Mouse (Mus musculus) heart, embryonic 16.5 days (tissue): Measurements from ENCODE around the gene Fez1. TPM values are rescaled to one million over a fixed set of nuclear protein-coding genes. Genes with fewer than 3 reads are reported as not detected.

Experiments used
- ATAC-seq: fragments of 200-750 bp; cut with Nextera tagmentation; replicated peaks from 2 replicates; pipeline ENCODE4 v1.8.0; 2017; ENCODE audit warnings: moderate number of reproducible peaks; ENCODE audit not compliant: insufficient read depth, low FRiP score; ENCODE audit errors: extremely low read depth
- H3K27ac ChIP-seq: fragments of 300-500 bp; sonication (generic); 2 replicates; pipeline ENCODE4 v1.5.1; 2014; ENCODE audit warnings: mild to moderate bottlenecking, low read length, control low read depth, moderate library complexity
- H3K27me3 ChIP-seq: fragments of 300-500 bp; sonication (generic); 2 replicates; pipeline ENCODE4 v1.6.1; 2014; ENCODE audit warnings: low read length, mixed read lengths; ENCODE audit not compliant: control insufficient read depth, insufficient read depth
- H3K36me3 ChIP-seq: fragments of 300-500 bp; sonication (generic); 2 replicates; pipeline ENCODE4 v1.6.1; 2014; ENCODE audit not compliant: control insufficient read depth, insufficient read depth
- H3K4me1 ChIP-seq: fragments of 300-500 bp; sonication (generic); 2 replicates; pipeline ENCODE4 v1.6.1; 2014; ENCODE audit warnings: low read length, mixed read lengths; ENCODE audit not compliant: control insufficient read depth, insufficient read depth
- H3K4me2 ChIP-seq: fragments of 300-500 bp; sonication (generic); 2 replicates; pipeline ENCODE4 v1.6.1; 2014; ENCODE audit warnings: low read depth, mild to moderate bottlenecking, control low read depth, low read length
- H3K4me3 ChIP-seq: fragments of 300-500 bp; sonication (generic); 2 replicates; pipeline ENCODE4 v1.5.1; 2014; ENCODE audit warnings: mild to moderate bottlenecking, control low read depth, low read length
- H3K9ac ChIP-seq: fragments of 300-500 bp; sonication (generic); 2 replicates; pipeline ENCODE4 v1.6.1; 2014; ENCODE audit warnings: low read length, control low read depth
- H3K9me3 ChIP-seq: fragments of 300-500 bp; sonication (generic); replicated peaks from 2 replicates; pipeline ENCODE4 v1.6.1; 2016; ENCODE audit warnings: low read length; ENCODE audit not compliant: control insufficient read depth
- WGBS: fragments of 180-500 bp; shearing (Covaris S2); extraction: QIAGEN DNeasy Blood & Tissue Kit; methylation state at CpG from one replicate; pipeline ENCODE4 v1.1.7; 2014; 5-methylcytosine and 5-hydroxymethylcytosine counted together
- polyA plus RNA-seq: library from polyadenylated mRNA; unstranded; fragments of >200 nt; fragmentation: Nextera tagmentation; extraction: Ambion mirVana; gene quantifications from 2 replicates; pipeline ENCODE4 v1.2.1, GENCODE M21; 2015

The Fez1 gene
- polyA plus RNA-seq, 1 experiment from 2014 or later, result 2.1 TPM

DNA sequence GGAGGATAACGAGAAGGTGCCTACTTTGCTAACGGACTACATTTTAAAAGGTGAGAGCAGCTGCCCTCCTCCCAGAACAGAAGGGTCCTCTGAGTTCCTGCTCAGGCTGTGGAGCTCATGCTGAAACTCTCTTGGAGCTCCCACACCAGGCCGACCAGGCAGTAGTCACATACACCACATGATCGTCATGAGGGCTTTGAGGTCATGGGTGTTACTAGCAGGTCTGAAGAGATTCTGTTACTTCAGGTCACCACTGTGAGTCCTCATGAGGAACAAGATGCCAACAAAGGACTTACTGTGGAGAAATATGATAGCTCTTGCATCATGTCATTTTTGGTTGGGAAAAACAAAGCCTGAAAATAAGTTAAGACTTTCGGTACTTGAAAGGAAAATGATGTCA is 54.6 kb downstream of the Fez1 start:
- no peak overlapping the region for H3K4me2 ChIP-seq
- H3K4me1 ChIP-seq, result peaks cover 6% of the 10 kb centered on the region; the same call in 1 of the 2 replicates
- no peaks in the 10 kb centered on the region for H3K36me3 ChIP-seq
- 77% methylated on average over 5 of the region's 5 CpGs for WGBS
- ATAC-seq, result no peak
- no peak overlapping the region for H3K27ac ChIP-seq
- H3K9me3 ChIP-seq, result no peaks in the 10 kb centered on the region
- no peaks in the 10 kb centered on the region for H3K27me3 ChIP-seq
- no peak overlapping the region for H3K4me3 ChIP-seq
- H3K9ac ChIP-seq, result no peak overlapping the region

DNA sequence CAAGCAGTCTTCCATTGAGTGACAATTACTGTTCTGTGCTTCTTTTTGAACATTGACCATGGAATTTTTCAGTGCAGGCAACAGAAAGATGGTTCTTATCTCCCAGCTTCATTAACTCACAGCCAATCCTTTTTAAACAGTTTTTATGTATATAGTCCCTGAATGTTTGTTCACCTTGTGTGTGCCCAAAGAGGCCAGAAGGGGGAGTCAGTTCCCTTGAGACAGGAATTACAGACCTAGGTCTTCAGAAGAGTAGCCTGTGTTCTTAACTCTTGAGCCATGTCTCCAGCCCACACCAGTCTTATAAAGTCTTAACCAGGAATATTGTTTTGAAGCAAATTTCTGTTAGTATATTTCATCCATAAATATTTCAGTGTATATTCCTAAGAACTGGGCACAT is 55.1 kb downstream of the Fez1 start:
- no peak overlapping the region for H3K9ac ChIP-seq
- no peaks in the 10 kb centered on the region for H3K9me3 ChIP-seq
- H3K4me2 ChIP-seq, result no peak overlapping the region
- peaks cover 6% of the 10 kb centered on the region; the same call in 1 of the 2 replicates for H3K4me1 ChIP-seq
- no peaks in the 10 kb centered on the region for H3K36me3 ChIP-seq
- no peak overlapping the region for H3K4me3 ChIP-seq
- H3K27ac ChIP-seq, result no peak overlapping the region
- no peak for ATAC-seq
- no peaks in the 10 kb centered on the region for H3K27me3 ChIP-seq

DNA sequence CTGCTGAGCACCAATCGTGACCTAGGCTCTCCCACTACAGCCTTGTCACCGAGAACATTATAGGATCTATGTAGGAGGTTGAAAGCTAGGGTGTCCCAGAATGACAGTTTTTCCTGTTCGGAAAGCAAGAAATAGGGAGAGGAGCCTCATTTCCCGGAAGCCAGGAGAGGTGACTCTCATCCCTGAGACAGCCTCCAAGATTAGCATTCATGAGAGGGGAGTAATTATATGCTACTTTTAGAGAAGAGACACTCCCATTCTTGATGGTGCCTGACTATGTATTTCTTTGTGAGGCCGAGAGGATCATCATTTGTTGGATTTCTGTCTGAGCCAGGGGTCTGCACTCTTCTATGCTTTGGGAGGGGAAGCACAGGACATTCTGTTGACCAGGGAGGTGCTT is 60.0 kb downstream of the Fez1 start:
- H3K27me3 ChIP-seq, result no peaks in the 10 kb centered on the region

DNA sequence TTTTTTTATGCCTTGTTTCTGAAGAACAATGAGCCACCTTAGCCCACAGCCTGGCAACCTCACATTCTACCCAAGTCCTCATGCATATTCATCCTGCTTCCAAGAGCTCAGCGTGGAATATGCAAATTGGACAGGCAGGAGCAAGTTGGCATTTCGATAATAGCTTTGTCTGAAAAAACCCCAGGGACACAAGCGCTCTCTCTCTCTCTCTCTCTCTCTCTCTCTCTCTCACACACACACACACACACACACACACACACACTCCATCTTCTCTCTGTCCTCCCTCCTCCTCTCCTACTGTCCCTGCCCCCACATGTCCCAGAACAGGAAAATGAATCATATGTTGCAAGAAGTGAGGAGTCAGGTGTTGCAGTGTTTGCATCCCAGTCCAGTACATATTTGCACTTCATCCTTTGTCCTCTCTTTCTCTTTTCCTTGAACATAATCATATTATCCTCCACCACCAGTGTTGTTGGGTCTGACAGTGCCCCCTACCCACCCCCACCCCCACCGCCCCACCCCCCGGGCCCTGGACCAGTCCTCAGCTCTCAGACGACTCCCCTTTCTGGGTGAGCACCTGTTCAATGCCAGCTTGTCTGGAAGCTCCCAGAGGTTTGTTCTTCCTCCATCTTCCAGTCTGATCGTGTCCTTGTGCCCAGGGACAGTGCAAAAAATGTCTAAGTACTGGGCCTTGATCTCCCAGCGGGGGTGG is 60.5 kb downstream of the Fez1 start:
- no peaks in the 10 kb centered on the region for H3K36me3 ChIP-seq
- no peak overlapping the region for H3K27ac ChIP-seq
- H3K4me2 ChIP-seq, result no peak overlapping the region
- no peak overlapping the region for H3K9ac ChIP-seq
- ATAC-seq, result no peak
- H3K4me1 ChIP-seq, result peaks cover 3% of the 10 kb centered on the region; the same call in 1 of the 2 replicates
- WGBS, result 49% methylated on average over 8 of the region's 8 CpGs
- no peaks in the 10 kb centered on the region for H3K27me3 ChIP-seq
- H3K9me3 ChIP-seq, result no peaks in the 10 kb centered on the region
- no peak overlapping the region for H3K4me3 ChIP-seq

More for the DNA sequence above, 60.0 kb downstream of the Fez1 start:
- no peak for ATAC-seq
- no peak overlapping the region for H3K4me3 ChIP-seq
- no peak overlapping the region for H3K9ac ChIP-seq
- peaks cover 3% of the 10 kb centered on the region; the same call in 1 of the 2 replicates for H3K4me1 ChIP-seq
- H3K9me3 ChIP-seq, result no peaks in the 10 kb centered on the region
- H3K4me2 ChIP-seq, result no peak overlapping the region
- WGBS, result 74% methylated on average over 5 of the region's 5 CpGs
- no peak overlapping the region for H3K27ac ChIP-seq
- H3K36me3 ChIP-seq, result no peaks in the 10 kb centered on the region

DNA sequence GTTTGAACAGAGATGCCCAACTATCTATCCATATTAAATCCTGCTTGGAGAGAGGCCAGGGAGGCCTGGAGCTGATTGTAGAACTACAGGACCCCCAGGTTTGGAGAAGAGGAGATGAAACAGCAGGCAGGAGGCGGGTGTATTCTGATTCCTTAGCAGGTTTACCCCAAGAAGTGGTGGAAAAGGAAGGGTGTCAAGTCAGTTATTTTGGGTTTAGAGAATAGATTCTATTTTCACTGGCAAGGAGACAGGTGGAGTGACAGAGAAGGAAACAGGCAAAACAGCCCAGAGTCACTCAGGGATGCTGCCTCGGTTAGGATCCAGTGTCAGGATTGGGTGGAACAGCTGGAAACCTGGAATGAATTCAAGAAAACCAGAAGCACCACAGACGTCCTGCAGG is 61.9 kb downstream of the Fez1 start:
- H3K9ac ChIP-seq, result no peak overlapping the region
- no peaks in the 10 kb centered on the region for H3K36me3 ChIP-seq
- H3K27me3 ChIP-seq, result no peaks in the 10 kb centered on the region
- H3K4me1 ChIP-seq, result peaks cover 3% of the 10 kb centered on the region; the same call in 1 of the 2 replicates
- H3K9me3 ChIP-seq, result no peaks in the 10 kb centered on the region
- H3K4me2 ChIP-seq, result no peak overlapping the region
- 50% methylated on average over 3 of the region's 3 CpGs for WGBS
- H3K4me3 ChIP-seq, result no peak overlapping the region
- ATAC-seq, result no peak
- no peak overlapping the region for H3K27ac ChIP-seq

DNA sequence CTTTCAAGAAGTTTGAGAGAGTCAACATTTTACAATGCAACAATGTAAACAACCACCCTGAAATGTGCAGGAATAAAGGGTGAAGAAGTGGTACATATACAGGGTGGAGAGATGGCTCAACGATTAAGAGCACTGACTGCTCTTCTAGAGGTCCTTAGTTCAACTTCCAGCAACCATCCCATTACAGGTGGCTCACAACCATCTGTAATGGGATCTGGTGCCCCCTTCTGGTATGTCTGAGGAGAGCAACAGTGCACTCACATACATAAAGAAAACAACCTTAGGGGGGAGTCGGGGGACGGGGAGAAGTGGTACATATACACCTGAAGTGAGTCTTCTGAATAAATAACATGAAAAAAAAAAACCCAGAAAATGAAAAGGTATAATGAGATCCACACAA is 63.6 kb downstream of the Fez1 start:
- Histone ChIP-seq H3K4me3 (no peak overlapping the region), H3K9me3 (no peaks in the 10 kb centered on the region), H3K4me1 (no peaks in the 10 kb centered on the region), H3K27ac (no peak overlapping the region), H3K4me2 (no peak overlapping the region), H3K27me3 (no peaks in the 10 kb centered on the region), H3K9ac (no peak overlapping the region), H3K36me3 (no peaks in the 10 kb centered on the region)
- ATAC-seq, result no peak; the same call in 1 of the 2 replicates
- WGBS, result 66% methylated on average over 3 of the region's 3 CpGs

DNA sequence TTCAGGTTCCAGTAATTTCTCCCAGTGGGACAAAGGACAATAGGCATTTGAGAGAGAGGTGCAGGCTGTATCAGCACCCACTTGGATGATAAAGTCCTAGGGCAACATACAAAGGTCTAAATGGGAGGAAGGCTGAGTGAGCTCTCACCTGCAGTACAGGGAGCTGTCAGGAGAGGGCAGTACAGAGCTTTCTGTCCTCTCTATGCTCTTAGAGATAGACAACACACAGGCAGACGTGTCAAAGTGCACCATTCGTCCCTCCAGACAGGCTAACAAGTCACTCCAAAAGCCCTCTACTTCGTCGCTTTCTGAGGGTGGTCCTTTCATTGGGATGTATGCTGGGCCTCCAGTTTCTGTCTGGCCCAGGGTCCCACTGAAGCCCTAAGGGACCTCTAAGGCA is 68.9 kb downstream of the Fez1 start:
- WGBS, result 32% methylated on average over 4 of the region's 4 CpGs
- H3K27ac ChIP-seq, result no peak overlapping the region
- H3K4me1 ChIP-seq, result no peaks in the 10 kb centered on the region
- no peaks in the 10 kb centered on the region for H3K9me3 ChIP-seq
- no peaks in the 10 kb centered on the region for H3K36me3 ChIP-seq
- ATAC-seq, result no peak
- no peak overlapping the region for H3K4me3 ChIP-seq
- H3K4me2 ChIP-seq, result no peak overlapping the region
- no peak overlapping the region for H3K9ac ChIP-seq
- H3K27me3 ChIP-seq, result no peaks in the 10 kb centered on the region

DNA sequence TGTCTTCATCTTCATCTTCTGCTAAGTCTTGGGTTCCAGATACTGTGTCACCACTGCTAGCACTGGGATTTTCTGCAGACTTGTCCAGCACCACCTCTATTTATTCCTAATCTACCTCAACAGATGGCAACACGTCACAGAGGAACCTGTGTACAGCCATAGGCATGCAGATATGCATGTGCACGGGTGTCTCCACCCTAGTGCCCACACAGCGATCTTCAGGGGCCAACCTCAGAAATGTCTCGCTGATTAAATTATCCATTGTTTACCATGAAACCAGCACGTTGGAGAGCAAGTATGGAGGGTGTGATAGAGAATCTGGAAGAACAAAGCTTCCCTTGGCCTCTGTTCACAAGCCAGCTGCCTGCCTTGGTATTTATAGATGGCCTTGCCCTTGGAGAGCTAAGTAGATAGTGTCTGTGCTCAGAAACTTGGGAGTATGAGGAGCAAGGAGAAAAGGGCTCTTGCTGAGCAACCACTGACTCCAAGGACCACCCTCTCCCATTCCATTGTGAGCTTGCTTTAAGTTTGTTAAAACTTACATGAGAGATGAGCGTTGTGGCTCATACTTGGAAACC is 71.8 kb downstream of the Fez1 start:
- H3K9me3 ChIP-seq, result no peaks in the 10 kb centered on the region
- H3K4me1 ChIP-seq, result no peaks in the 10 kb centered on the region; the same call in 1 of the 2 replicates
- no peak overlapping the region for H3K27ac ChIP-seq
- no peak overlapping the region for H3K9ac ChIP-seq
- no peaks in the 10 kb centered on the region for H3K27me3 ChIP-seq
- H3K4me2 ChIP-seq, result no peak overlapping the region
- H3K4me3 ChIP-seq, result no peak overlapping the region
- WGBS, result 69% methylated on average over 6 of the region's 6 CpGs
- no peak for ATAC-seq
- H3K36me3 ChIP-seq, result no peaks in the 10 kb centered on the region

DNA sequence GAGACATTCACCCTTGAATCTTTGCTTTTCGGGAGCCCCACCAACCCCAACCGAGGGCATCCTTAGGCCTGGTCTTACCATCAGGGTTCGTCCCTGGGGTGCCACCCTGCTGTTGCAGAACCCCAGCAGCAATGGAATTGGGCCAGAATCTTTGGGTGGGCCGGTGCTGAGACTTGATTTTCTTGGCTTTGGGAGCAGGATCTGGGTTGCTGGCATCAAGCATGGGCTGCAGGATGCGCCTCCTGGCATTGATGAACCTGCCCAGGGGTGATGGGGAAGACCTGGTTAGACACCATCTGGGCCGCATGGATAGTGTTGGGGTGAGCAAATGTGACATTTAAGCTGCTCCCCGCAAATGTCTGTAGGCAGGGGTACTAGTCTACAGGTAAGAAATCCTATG is 72.6 kb downstream of the Fez1 start:
- no peaks in the 10 kb centered on the region for H3K27me3 ChIP-seq
- no peak for ATAC-seq
- no peak overlapping the region for H3K27ac ChIP-seq
- WGBS, result 81% methylated on average over 7 of the region's 7 CpGs
- H3K4me3 ChIP-seq, result no peak overlapping the region
- H3K4me1 ChIP-seq, result peaks cover 4% of the 10 kb centered on the region; the same call in 1 of the 2 replicates
- H3K36me3 ChIP-seq, result no peaks in the 10 kb centered on the region
- H3K4me2 ChIP-seq, result no peak overlapping the region
- H3K9me3 ChIP-seq, result no peaks in the 10 kb centered on the region
- no peak overlapping the region for H3K9ac ChIP-seq
